Mouse (Mus musculus): ENCODE data around the gene Iqch.

The Iqch gene

DNA sequence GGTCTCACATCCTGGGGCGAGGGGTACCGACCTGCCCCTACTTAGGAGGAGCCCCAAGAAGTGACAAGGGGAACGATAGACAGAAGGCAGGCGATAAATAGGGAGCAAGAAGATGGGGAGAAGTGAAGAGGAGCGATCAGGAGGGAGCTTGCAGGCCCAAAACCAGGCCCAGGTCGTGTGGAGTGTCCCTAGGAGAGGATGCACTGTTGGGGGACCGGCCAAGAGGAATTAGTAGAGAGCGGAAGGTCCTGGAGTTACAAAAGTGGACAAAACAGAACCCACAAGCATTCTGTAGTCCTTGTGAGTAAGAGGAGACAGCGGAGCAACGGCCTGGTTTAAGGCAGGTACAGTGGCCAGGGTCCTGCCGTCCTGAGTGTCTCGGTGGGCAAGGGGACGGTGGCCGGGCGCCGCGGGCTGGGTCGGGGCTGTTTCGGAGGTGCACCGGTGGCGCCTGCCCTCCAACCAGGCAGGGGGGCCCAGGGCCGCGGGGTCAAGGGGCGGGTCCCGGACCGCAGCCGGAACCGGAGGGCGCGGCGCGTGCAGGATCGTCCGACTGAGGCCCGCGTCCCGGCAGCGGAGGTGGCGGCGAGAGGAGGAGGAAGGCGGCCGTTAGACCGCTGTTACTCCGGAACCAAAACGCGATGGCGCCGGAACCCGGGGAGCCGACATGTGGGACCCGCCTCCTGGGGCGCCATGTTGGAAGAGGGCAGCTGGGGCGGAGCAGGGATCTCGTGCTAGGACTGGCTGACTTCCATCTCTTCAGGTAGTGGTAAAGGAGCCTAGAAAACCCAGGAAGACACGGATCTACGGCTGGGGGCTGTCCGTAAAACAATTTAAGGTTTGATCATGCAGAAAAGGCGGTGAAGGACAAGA lies 224.8 kb downstream of the Iqch start, which contains the start of gene Map2k5:
Map2k5 (minus strand) TSS at position 633 of the 873 bp plus-strand sequence.
- peak; percentile 90 to 96 for DNase-seq (ENCODE audit: low spot score in 2 of 2)

DNA sequence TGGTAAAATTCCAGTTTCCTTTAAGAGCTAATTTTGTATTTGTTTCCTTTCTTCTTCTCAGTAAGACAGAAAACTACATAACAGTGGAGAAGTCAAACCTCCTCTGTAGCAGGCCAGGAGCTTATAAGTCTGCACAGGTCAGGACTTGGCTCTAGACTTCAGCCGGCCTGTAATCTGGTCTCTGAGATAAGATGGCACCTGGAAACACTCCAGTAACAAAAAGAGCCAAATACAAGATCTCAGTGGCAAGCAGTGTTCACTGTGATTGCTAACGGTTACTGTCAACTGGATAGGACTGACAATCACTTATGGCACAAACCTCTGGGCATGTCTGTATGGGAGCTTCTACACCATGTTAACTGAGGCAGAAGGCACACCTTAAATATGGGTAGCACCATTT lies 229.0 kb downstream of the Iqch start:
- no peak for DNase-seq (ENCODE audit: low spot score in 2 of 2)

DNA sequence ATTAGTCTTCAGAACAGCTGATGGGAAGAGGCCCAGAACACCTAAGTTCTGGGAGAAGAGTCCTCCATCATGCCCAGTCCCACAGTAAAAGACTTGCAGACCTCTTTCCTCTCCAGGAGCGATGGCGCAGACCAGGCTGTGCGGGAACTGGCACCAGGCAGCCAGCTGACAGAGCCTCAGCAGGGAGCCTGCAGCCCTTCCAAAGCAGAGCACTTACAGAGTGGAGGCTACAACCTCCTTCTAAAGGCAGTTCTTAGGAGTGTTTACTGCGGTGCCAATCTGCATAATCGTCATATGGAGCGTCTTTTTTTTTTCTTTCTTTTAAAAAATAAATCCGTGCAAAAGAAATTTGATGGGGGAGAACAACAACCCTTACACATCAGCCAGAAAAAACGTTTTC lies 229.8 kb downstream of the Iqch start:
- DNase-seq (ENCODE audit: low spot score in 2 of 2) = no peak
